Mouse (Mus musculus) lung, adult 2 months (tissue): Measurements from ENCODE around the gene Phf7. TPM values are rescaled to one million over a fixed set of nuclear protein-coding genes. Genes with fewer than 3 reads are reported as not detected.

Experiments used
- DNase-seq: peaks from one replicate; pipeline ENCODE4 v3.0.0; 2022
- H3K4me1 ChIP-seq: fragments of 200-500 bp; 2 replicates; pipeline ENCODE4 v1.6.1; 2011; ENCODE audit warnings: low read length; ENCODE audit not compliant: control insufficient read depth, insufficient read depth
- H3K4me3 ChIP-seq: fragments of 200-500 bp; replicated peaks from 2 replicates; pipeline ENCODE3; 2011; ENCODE audit warnings: low read depth, mild to moderate bottlenecking, control low read depth, low read length; ENCODE audit errors: extremely low read depth
- CTCF ChIP-seq: fragments of 200-500 bp; IDR thresholded peaks from 2 replicates; pipeline ENCODE4 v1.5.1; 2011; ENCODE audit warnings: mild to moderate bottlenecking, low read length, control low read depth; ENCODE audit not compliant: insufficient read depth
- POLR2A ChIP-seq: fragments of 200-500 bp; IDR thresholded peaks from 2 replicates; pipeline ENCODE4 v1.6.1; 2011; ENCODE audit warnings: low read depth, mild to moderate bottlenecking, control low read depth, low read length, borderline replicate concordance; ENCODE audit errors: extremely low read depth
- WGBS: fragments of 180-500 bp; shearing (Covaris S2); methylation state at CpG from one replicate; pipeline ENCODE4 v1.1.7; 2018; 5-methylcytosine and 5-hydroxymethylcytosine counted together
- polyA plus RNA-seq: library from polyadenylated mRNA; depleted of rRNA; stranded (reverse); fragments of >200 nt; gene quantifications from 2 replicates; pipeline ENCODE4 v1.2.3, GENCODE M21; 2012

Phf7 gene
- polyA plus RNA-seq, 1 experiment: 4.8 TPM

DNA sequence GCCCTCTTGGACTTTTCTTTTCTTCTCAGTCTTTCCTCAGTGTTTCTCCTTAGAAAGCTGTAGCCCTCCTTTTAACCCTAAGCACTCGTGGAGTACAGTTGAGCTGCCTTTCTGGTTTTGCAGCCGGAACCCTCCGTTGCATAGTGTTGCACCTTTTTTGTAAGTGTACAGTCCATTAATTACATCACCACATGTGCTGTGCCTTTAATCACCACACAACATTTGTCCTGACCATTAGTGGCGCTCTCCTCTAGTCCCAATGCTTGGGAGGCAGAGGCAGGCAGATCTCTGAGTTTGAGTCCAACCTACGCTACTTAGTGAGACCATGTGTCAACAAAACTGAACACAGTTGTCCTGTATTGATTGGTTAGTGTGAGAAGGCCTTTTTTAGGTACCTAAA, 974 bp upstream of the Phf7 start:
- H3K4me1 ChIP-seq: peaks cover 3% of the 10 kb centered on the region
- TF ChIP-seq CTCF (no peak), POLR2A (no peak)
- H3K4me3 ChIP-seq: peak overlapping the region; percentile 95
- no peak for DNase-seq
- 80% methylated on average over 5 of the region's 5 CpGs for WGBS

DNA sequence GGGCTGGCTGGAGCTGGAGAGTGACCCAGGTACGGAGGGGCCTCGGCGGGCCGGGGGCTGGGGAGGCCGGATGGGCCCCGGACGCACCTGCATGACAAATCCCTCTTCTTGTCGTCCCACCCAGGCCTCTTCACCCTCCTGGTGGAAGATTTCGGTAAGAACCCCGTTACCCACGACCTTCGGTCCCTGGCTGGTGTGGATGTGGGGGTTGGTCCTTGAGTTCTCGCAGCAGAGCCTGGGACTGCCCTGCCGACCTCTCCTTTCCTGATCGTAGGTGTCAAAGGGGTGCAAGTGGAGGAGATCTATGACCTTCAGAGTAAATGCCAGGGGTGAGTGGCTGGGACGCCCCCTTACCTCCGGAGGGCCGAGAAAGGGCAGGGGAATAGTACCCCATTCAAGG, 509 bp upstream of the Phf7 start:
- under 1% methylated on average over 18 of the region's 18 CpGs for WGBS
- DNase-seq: no peak
- TF ChIP-seq POLR2A: no peak
- TF ChIP-seq CTCF: no peak
- Histone ChIP-seq H3K4me3 (peak overlapping the region; percentile 95), H3K4me1 (peaks cover 3% of the 10 kb centered on the region)

DNA sequence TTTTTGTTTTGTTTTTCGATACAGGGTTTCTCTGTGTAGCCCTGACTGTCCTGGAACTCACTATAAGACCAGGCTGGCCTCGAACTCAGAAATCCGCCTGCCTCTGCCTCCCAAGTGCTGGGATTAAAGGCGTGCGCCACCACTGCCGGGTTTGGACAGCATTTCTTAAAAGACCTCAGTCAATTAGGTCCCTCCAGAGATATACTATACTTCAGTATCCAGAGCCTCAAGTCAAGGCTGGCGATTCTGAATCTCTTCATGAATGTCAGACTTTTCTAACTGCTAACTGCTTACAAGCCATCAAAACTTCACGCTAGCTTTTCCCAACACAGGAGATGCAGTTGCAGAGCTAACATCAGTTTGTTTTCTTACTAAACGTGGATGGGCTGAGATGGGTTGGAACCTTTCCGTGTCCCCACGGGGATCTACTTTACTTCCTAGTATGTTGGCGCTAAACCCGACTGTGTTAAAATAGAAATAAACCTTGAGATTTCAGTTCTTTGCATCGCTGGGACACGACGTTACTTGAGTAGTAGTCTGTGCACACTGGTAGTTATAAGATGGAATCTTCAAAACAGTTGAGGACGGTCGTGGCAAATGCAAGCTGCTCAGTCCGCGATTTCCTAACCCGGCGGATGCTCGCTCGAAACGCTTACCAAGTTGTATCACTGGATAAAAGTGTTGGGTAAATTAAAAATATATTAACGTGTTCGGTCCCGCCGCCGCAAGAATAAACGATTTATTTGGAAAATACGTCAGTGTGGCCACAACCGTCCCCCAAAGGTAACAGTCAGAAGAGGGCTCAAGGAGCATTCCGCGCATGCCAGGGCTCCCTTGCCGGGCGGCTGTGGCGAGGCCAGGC, 664 bp downstream of the Phf7 start:
- no peak for DNase-seq
- 14% methylated on average over 38 of the region's 38 CpGs for WGBS
- peaks cover 3% of the 10 kb centered on the region for H3K4me1 ChIP-seq
- H3K4me3 ChIP-seq: peak overlapping the region; percentile 97
- TF ChIP-seq CTCF (no peak), POLR2A (no peak)

DNA sequence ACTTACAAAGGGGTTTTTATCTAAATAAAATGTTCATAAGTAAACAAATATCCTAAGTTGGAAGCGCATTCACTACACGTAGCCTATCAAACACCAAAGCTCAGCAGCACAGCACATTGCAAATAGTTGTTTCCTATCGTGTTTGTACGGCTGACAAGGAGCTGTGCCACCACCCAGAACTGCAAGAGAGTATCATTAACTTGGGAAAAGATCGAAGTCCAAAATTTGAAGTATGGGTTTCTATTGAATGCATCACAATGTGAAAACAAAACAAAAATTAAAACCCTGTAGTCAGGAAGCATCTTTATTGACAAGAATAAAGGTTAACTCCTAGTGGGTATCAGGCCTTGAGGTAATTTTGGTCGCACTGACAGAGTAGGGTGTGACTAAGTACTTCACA, 2.7 kb downstream of the Phf7 start:
- no peak for DNase-seq
- 86% methylated on average over 6 of the region's 6 CpGs for WGBS

DNA sequence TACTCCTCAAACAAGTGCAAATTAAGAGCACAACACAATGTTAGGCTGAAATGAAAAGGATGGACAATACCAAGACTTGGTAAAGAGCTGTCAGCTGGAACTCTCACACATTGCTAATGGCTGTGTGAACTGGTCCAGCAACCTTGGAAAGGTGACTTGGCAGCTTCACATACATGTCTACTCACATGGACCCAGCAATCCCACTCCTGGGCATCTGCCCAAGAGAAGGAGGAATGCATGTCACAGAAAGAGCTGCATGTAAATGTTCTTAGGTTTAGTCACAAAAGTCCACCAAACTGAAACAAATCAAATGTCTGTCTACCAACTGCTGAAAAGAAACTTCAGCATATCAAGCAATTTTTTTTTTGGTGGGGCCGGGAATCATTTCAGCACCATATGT, 5.2 kb downstream of the Phf7 start:
- WGBS: 85% methylated on average over 1 of the region's 1 CpGs
- Histone ChIP-seq H3K4me3 (no peak overlapping the region), H3K4me1 (no peaks in the 10 kb centered on the region; the same call in 1 of the 2 replicates)
- no peak for DNase-seq
- TF ChIP-seq POLR2A: no peak
- TF ChIP-seq CTCF: no peak

More for the DNA sequence above, 2.7 kb downstream of the Phf7 start:
- peaks cover 3% of the 10 kb centered on the region for H3K4me1 ChIP-seq
- TF ChIP-seq POLR2A: no peak
- TF ChIP-seq CTCF: no peak
- no peak overlapping the region for H3K4me3 ChIP-seq

DNA sequence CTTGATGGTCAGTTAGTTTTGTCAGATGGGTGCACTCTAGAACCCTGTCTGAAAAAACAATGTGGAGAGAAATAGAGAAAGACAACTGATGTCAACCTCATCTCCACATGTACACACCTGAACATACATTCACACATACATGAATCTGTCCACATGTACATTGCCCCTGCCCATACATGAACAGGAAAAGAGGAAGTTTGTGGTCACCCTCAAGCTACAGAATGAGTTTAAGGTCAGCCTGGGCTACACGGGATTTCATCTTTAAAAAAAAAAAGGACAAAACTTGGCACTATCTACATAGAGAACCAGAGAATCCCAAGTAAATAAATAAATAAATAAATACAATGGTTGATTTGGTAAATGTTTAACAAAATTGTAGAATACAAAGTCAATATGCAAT, 6.3 kb downstream of the Phf7 start:
- WGBS: 72% methylated on average over 1 of the region's 1 CpGs

DNA sequence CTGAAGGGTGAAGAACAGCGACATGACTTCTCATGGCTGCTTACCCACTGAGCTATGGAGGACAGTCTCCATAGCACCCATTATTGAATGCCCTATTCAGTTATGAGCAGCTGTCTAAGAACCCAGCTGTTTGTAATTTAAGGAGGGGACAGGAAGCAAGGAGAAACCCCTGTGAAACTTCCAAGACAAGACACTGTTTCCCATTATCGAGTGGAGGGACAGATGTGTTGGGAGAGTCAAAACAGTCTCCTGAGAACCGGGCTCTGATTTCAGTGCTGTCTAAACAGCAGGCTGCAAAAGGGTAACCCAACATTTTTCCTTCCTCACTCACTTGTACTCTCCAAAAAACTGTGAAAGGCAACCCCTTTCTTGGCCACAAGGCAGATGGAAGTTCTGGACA, 10.6 kb downstream of the Phf7 start:
- Histone ChIP-seq H3K4me1 (no peaks in the 10 kb centered on the region), H3K4me3 (no peak overlapping the region)
- 70% methylated on average over 3 of the region's 3 CpGs for WGBS
- TF ChIP-seq POLR2A (no peak), CTCF (no peak)
- DNase-seq: no peak

More for the DNA sequence above, 6.3 kb downstream of the Phf7 start:
- Histone ChIP-seq H3K4me3 (no peak overlapping the region), H3K4me1 (no peaks in the 10 kb centered on the region; the same call in 1 of the 2 replicates)
- no peak for DNase-seq
- no peak for TF ChIP-seq CTCF
- TF ChIP-seq POLR2A: no peak

DNA sequence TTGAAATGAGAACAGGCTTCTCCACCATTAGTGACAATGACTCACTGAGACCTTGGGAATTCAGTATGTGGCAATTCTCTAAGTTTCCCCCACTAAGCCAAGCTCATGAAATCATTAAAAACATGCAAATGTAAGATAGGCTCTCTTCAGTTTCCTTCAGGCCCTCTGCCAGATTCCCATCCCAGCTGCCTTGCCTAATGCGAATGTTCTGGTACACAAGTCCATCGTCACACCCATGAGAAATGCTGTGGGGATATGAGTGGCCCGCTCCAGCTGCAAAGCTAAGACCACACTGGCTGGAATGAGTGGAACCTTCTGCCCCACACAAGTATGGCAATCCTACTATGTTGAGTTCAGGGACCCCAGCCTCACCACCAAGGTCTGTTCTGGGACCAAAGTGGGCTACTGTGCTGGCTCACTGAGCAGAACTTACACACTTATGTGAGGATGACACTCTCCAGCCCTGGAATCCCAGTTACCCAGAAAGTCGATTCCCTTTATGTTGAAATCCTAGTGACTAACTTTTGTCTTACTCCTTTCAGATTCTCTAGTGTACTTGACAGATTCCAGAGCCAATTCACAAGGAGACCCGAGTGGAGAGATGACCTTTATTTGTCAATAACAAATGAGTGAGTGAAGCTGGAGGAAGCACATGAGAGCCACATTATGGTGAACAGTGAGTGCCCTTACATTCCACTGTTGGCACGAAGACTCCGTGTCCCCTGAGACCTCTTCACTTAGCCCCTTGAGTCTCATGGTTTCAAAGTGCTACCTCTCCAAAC, 13.8 kb downstream of the Phf7 start:
- DNase-seq: no peak
- WGBS: 60% methylated on average over 7 of the region's 7 CpGs
- H3K4me1 ChIP-seq: peaks cover 2% of the 10 kb centered on the region; the same call in 1 of the 2 replicates
- TF ChIP-seq POLR2A: no peak
- no peak for TF ChIP-seq CTCF
- no peak overlapping the region for H3K4me3 ChIP-seq

DNA sequence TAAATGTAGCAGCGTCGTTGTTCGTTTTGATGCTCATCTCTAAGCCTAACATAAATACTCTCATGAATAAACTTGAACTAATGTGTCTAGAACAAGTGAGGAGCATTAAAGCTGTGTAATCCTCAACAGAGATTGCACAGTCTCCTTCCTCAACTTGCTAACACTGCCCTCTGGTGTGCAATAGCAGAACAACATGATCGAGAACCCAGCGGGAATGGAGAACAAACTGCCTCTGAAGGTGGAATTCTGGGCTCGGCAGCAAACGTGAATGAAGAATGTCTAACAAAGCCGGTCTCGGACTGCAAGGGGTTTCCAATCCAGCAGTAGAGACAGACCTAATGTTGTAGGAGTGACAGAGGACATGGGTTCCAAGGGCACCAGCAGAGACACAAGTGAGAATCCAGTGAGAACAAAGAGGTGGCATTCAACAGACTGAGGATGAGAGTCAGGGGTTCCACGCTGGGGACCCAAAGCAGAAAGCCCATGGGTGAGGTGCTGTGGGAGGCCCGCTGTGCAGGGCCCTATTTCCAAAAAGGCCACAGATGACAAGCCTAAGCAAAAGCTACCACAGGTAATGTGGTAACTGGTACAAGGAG, 17.0 kb downstream of the Phf7 start:
- Histone ChIP-seq H3K4me1 (peaks cover 10% of the 10 kb centered on the region), H3K4me3 (no peak overlapping the region)
- peak; percentile 70 for TF ChIP-seq CTCF
- no peak for TF ChIP-seq POLR2A
- WGBS: 8% methylated on average over 11 of the region's 11 CpGs
- DNase-seq: peak; percentile 80
